Mouse (Mus musculus) limb, embryonic 12.5 days (tissue): ENCODE measurements at regions not wholly inside any gene's neighbourhood (a gene's known extent, or its start where the extent isn't known, plus 50 kb on each side); places are given as distances from the start of the nearest gene placed in this dataset.

Experiments
- ATAC-seq: fragments of 200-750 bp; cut with Nextera tagmentation; 2 replicates; pipeline ENCODE4 v1.8.0; 2017; ENCODE audit warnings: low read depth, moderate TSS enrichment; ENCODE audit not compliant: insufficient number of reproducible peaks, insufficient read depth, low FRiP score, low TSS enrichment
- H3K27ac ChIP-seq: fragments of 300-500 bp; sonication (generic); 2 replicates; pipeline ENCODE4 v1.5.1; 2016; ENCODE audit warnings: mild to moderate bottlenecking, moderate library complexity
- H3K27me3 ChIP-seq: fragments of 300-500 bp; sonication (generic); 2 replicates; pipeline ENCODE4 v1.6.1; 2016; ENCODE audit warnings: mild to moderate bottlenecking, moderate library complexity
- H3K36me3 ChIP-seq: fragments of 300-500 bp; sonication (generic); 2 replicates; pipeline ENCODE4 v1.6.1; 2016; ENCODE audit warnings: mild to moderate bottlenecking, moderate library complexity
- H3K4me1 ChIP-seq: fragments of 300-500 bp; sonication (generic); replicated peaks from 2 replicates; pipeline ENCODE4 v1.6.1; 2016
- H3K4me2 ChIP-seq: fragments of 300-500 bp; sonication (generic); 2 replicates; pipeline ENCODE4 v1.6.1; 2016; ENCODE audit warnings: mild to moderate bottlenecking, moderate library complexity
- H3K4me3 ChIP-seq: fragments of 300-500 bp; sonication (generic); replicated peaks from 2 replicates; pipeline ENCODE4 v1.5.1; 2016; ENCODE audit warnings: mild to moderate bottlenecking
- H3K9ac ChIP-seq: fragments of 300-500 bp; sonication (generic); replicated peaks from 2 replicates; pipeline ENCODE4 v1.6.1; 2016; ENCODE audit warnings: mild to moderate bottlenecking, moderate library complexity
- H3K9me3 ChIP-seq: fragments of 300-500 bp; sonication (generic); 2 replicates; pipeline ENCODE4 v1.6.1; 2016; ENCODE audit warnings: mild to moderate bottlenecking, moderate library complexity
- WGBS: fragments of 180-500 bp; shearing (Covaris S2); methylation state at CpG from one replicate; pipeline ENCODE4 v1.1.7; 2016; 5-methylcytosine and 5-hydroxymethylcytosine counted together

DNA sequence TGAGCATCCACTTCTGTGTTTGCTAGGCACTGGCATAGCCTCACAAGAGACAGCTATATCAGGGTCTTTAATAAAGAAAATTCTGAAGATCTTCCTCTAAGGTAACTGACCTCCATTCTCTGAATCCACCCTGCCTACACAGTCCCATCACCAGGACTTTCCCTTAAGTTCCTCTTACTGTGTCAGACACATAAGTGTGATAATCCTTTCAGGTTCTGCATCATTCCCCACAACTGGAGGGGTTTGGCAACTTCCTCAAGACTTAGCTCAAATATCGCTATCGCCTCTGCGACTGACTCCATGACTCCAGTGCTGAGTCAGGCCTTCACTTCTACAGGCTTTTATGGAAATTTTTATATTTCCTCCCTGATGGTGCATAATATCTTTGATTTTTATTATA is 111.0 kb upstream of the 9330182O14Rik start:
- Histone ChIP-seq H3K4me3 (no peak overlapping the region), H3K4me2 (no peak overlapping the region), H3K9me3 (no peaks in the 10 kb centered on the region), H3K4me1 (peaks cover 3% of the 10 kb centered on the region; the same call in 1 of the 2 replicates), H3K36me3 (no peaks in the 10 kb centered on the region), H3K9ac (no peak overlapping the region), H3K27ac (no peak overlapping the region), H3K27me3 (no peaks in the 10 kb centered on the region)
- WGBS, result 88% methylated on average over 3 of the region's 3 CpGs
- ATAC-seq, result no peak

GRCm38 (mm10) chr15:40032088-40032487 is 102.1 kb upstream of the 9330182O14Rik start:
- no peaks in the 10 kb centered on the region for H3K27me3 ChIP-seq
- H3K4me3 ChIP-seq, result no peak overlapping the region
- H3K9ac ChIP-seq, result no peak overlapping the region
- no peaks in the 10 kb centered on the region for H3K4me1 ChIP-seq
- no peaks in the 10 kb centered on the region for H3K36me3 ChIP-seq
- no peak overlapping the region for H3K27ac ChIP-seq
- no peak overlapping the region for H3K4me2 ChIP-seq
- no peaks in the 10 kb centered on the region for H3K9me3 ChIP-seq
- ATAC-seq, result no peak

- 87% methylated on average over 1 of the region's 1 CpGs for WGBS
- H3K36me3 ChIP-seq, result no peaks in the 10 kb centered on the region
- ATAC-seq, result no peak
- no peak overlapping the region for H3K4me2 ChIP-seq
- H3K27ac ChIP-seq, result no peak overlapping the region
- H3K27me3 ChIP-seq, result no peaks in the 10 kb centered on the region
- no peak overlapping the region for H3K4me3 ChIP-seq
- H3K9me3 ChIP-seq, result no peaks in the 10 kb centered on the region
- no peak overlapping the region for H3K9ac ChIP-seq
- no peaks in the 10 kb centered on the region for H3K4me1 ChIP-seq
Observed at GRCm38 (mm10) chr15:40036181-40036580, 98.0 kb upstream of the 9330182O14Rik start.

GRCm38 (mm10) chr15:40037266-40037665 is 96.9 kb upstream of the 9330182O14Rik start:
- no peak overlapping the region for H3K27ac ChIP-seq
- H3K9ac ChIP-seq, result no peak overlapping the region
- H3K36me3 ChIP-seq, result no peaks in the 10 kb centered on the region
- H3K4me3 ChIP-seq, result no peak overlapping the region
- no peak for ATAC-seq
- no peak overlapping the region for H3K4me2 ChIP-seq
- no peaks in the 10 kb centered on the region for H3K9me3 ChIP-seq
- no peaks in the 10 kb centered on the region for H3K27me3 ChIP-seq
- WGBS, result 66% methylated on average over 7 of the region's 7 CpGs
- no peaks in the 10 kb centered on the region for H3K4me1 ChIP-seq

GRCm38 (mm10) chr15:40046219-40046618 is 87.9 kb upstream of the 9330182O14Rik start:
- Histone ChIP-seq H3K27me3 (no peaks in the 10 kb centered on the region), H3K27ac (no peak overlapping the region), H3K36me3 (no peaks in the 10 kb centered on the region), H3K4me2 (no peak overlapping the region), H3K9me3 (no peaks in the 10 kb centered on the region), H3K9ac (no peak overlapping the region), H3K4me1 (no peaks in the 10 kb centered on the region; the same call in 1 of the 2 replicates), H3K4me3 (no peak overlapping the region)
- ATAC-seq, result no peak
- WGBS, result 44% methylated on average over 5 of the region's 5 CpGs

DNA sequence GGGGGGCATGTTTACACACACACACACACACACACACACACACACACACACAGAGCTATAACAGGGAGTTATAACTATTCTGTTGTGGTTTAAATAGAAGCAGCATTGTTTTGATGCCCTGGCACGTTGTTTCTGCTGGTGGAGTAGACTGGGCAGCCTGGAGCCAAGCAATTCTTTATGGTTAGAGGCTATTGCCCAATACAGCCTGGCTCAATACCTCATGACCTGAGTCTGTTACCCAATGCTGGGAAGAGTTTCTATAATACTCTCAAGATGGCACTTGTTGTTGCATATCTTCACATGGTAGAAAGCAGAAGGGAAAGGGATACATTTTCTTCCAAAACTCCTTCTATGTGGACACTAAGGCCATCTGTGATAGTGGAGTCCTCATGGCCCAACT is 87.1 kb upstream of the 9330182O14Rik start:
- Histone ChIP-seq H3K9ac (no peak overlapping the region), H3K4me1 (no peaks in the 10 kb centered on the region; the same call in 1 of the 2 replicates), H3K27ac (no peak overlapping the region), H3K9me3 (no peaks in the 10 kb centered on the region), H3K4me3 (no peak overlapping the region), H3K4me2 (no peak overlapping the region), H3K36me3 (no peaks in the 10 kb centered on the region), H3K27me3 (no peaks in the 10 kb centered on the region)
- 60% methylated on average over 1 of the region's 1 CpGs for WGBS
- no peak for ATAC-seq

DNA sequence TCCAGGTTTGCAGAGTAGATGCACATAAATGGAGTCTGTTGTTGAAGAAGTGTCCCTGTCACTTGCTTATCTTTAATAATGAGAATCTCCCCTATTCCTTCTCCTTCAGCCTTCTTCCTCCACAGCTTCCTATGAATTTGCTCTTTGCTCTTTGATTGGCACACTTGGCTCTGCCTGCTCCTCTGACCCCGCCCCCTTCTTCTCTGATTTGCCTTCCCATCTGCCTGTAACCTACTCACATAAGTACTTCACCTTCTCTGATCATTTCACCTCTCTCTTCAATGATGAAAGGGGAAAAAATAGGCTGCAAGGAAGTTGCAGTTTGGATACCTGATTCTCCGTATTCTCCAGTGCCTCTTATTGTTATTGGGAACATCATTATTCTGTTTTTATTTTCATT is 66.1 kb upstream of the 9330182O14Rik start:
- no peak for ATAC-seq
- no peaks in the 10 kb centered on the region for H3K36me3 ChIP-seq
- no peaks in the 10 kb centered on the region for H3K27me3 ChIP-seq
- H3K9me3 ChIP-seq, result no peaks in the 10 kb centered on the region
- H3K4me3 ChIP-seq, result no peak overlapping the region
- H3K27ac ChIP-seq, result no peak overlapping the region
- no peak overlapping the region for H3K9ac ChIP-seq
- no peaks in the 10 kb centered on the region for H3K4me1 ChIP-seq
- no peak overlapping the region for H3K4me2 ChIP-seq
- 81% methylated on average over 2 of the region's 2 CpGs for WGBS

DNA sequence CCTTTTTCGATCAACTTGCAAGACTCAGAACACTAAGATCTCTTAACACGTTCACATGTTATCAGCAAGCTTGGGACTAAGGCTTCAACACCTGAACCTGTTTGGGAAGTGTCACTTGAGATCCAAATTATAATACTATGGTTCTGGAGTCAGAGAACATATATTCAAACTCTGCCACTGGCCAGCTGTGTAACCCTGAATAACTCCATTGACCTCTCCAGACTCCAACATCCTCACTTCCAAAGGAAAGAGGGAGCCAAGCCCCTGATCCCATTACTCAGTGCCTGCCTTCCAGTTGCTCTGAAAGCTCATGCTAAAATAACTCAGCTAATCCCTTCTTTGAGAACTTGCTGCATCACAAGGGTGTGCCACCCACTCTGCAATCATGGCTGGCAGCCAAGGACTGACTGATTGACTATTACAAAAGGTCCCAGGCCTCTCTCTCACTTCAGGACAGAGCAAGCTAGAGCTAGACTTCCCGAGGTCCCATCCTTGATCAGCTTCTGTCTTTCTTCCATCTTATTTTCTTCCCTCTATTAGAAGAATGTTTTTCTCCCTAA is 58.8 kb upstream of the 9330182O14Rik start:
- Histone ChIP-seq H3K9ac (no peak overlapping the region), H3K27ac (no peak overlapping the region), H3K36me3 (no peaks in the 10 kb centered on the region), H3K4me2 (no peak overlapping the region), H3K9me3 (no peaks in the 10 kb centered on the region), H3K4me1 (0 out of 2 replicates have a peak, but pooled peaks cover 5% of the 10 kb centered on the region), H3K4me3 (no peak overlapping the region), H3K27me3 (no peaks in the 10 kb centered on the region)
- WGBS, result 73% methylated on average over 3 of the region's 3 CpGs
- ATAC-seq, result no peak

GRCm38 (mm10) chr15:40079872-40080271 is 54.3 kb upstream of the 9330182O14Rik start:
- Histone ChIP-seq H3K36me3 (no peaks in the 10 kb centered on the region), H3K27ac (no peak overlapping the region), H3K4me3 (no peak overlapping the region), H3K9ac (no peak overlapping the region), H3K9me3 (no peaks in the 10 kb centered on the region), H3K4me1 (0 out of 2 replicates have a peak, but pooled peaks cover 7% of the 10 kb centered on the region), H3K27me3 (0 out of 2 replicates have a peak, but pooled peaks cover 2% of the 10 kb centered on the region), H3K4me2 (no peak overlapping the region)
- peak; percentile 73; the same call in 1 of the 2 replicates for ATAC-seq
- WGBS, result 18% methylated on average over 6 of the region's 6 CpGs
